Mouse (Mus musculus) midbrain, embryonic 15.5 days (tissue): ENCODE measurements around the gene S1pr2. TPM values are rescaled to one million over a fixed set of nuclear protein-coding genes. Genes with fewer than 3 reads are reported as not detected.

ENCODE experiments used
- microRNA-seq: library from miRNA; unstranded; fragments of <30 nt; microRNA quantifications from one replicate; pipeline ENCODE4, GENCODE M21; 2016
- polyA plus RNA-seq: library from polyadenylated mRNA; unstranded; fragments of >200 nt; fragmentation: Nextera tagmentation; extraction: Ambion mirVana; gene quantifications from 2 replicates; pipeline ENCODE4 v1.2.1, GENCODE M21; 2015

Gene S1pr2
- polyA plus RNA-seq, 1 experiment from 2014 or later: 11.7 TPM

Small RNA genes lying within 50 kb of the gene (microRNA-seq; reads per million reads assigned to microRNA genes)
- gene Mir7081: 0.55 reads per million

Other genes starting within 250 kb of the S1pr2 start
- 209 and 213 TPM in 2 replicates for gene Olfm2, start 230.4 kb downstream of the S1pr2 start, polyA plus RNA-seq
- 0.85 and 0.98 TPM in 2 replicates for gene Col5a3, start 161.7 kb downstream of the S1pr2 start, polyA plus RNA-seq
- not detected in 2 replicates for gene Rdh8, start 158.3 kb downstream of the S1pr2 start, polyA plus RNA-seq
- gene A230050P20Rik, start 108.1 kb downstream of the S1pr2 start, polyA plus RNA-seq: 6.8 and 7.3 TPM in 2 replicates
- 15.3 and 16.8 TPM in 2 replicates for gene Angptl6, start 97.1 kb downstream of the S1pr2 start, polyA plus RNA-seq
- 49.1 and 50.5 TPM in 2 replicates for gene Ppan, start 88.6 kb downstream of the S1pr2 start, polyA plus RNA-seq
- 245 and 249 TPM in 2 replicates for gene Eif3g, start 78.2 kb downstream of the S1pr2 start, polyA plus RNA-seq
- 73.4 and 78.1 TPM in 2 replicates for gene Dnmt1, start 16.9 kb downstream of the S1pr2 start, polyA plus RNA-seq
- 93.4 and 110 TPM in 2 replicates for gene Mrpl4, start 26.0 kb upstream of the S1pr2 start, polyA plus RNA-seq
- 3.3 and 3.9 TPM in 2 replicates for gene Icam1, start 39.2 kb upstream of the S1pr2 start, polyA plus RNA-seq
- 0.27 TPM in 2 replicates for gene Icam4, start 52.6 kb upstream of the S1pr2 start, polyA plus RNA-seq
- 1.8 TPM in 2 replicates for gene Icam5, start 55.3 kb upstream of the S1pr2 start, polyA plus RNA-seq
- 0.86 and 3.1 TPM in 2 replicates for gene Zglp1, start 90.3 kb upstream of the S1pr2 start, polyA plus RNA-seq
- 1.9 and 2.4 TPM in 2 replicates for gene Gm49373, start 96.3 kb upstream of the S1pr2 start, polyA plus RNA-seq
- gene Fdx1l, start 96.8 kb upstream of the S1pr2 start, polyA plus RNA-seq: 70.1 and 70.5 TPM in 2 replicates
- gene Gm38431, start 115.2 kb upstream of the S1pr2 start, polyA plus RNA-seq: 2.2 and 2.3 TPM in 2 replicates
- gene Raver1, start 115.2 kb upstream of the S1pr2 start, polyA plus RNA-seq: 35.0 and 36.1 TPM in 2 replicates
- gene Tyk2, start 154.5 kb upstream of the S1pr2 start, polyA plus RNA-seq: 12.5 TPM in 2 replicates
- 215 and 226 TPM in 2 replicates for gene Cdc37, start 173.2 kb upstream of the S1pr2 start, polyA plus RNA-seq
- gene Pde4a, start 188.9 kb upstream of the S1pr2 start, polyA plus RNA-seq: 42.7 and 44.5 TPM in 2 replicates